Mouse (Mus musculus) liver, embryonic 16.5 days (tissue): Measurements from ENCODE around the gene Csgalnact2. TPM values are rescaled to one million over a fixed set of nuclear protein-coding genes. Genes with fewer than 3 reads are reported as not detected.

ENCODE experiments used
- ATAC-seq: fragments of 200-750 bp; cut with Nextera tagmentation; 2 replicates; pipeline ENCODE4 v1.8.0; 2017; ENCODE audit warnings: low read depth, mild to moderate bottlenecking, moderate number of reproducible peaks, moderate library complexity
- H3K27ac ChIP-seq: fragments of 300-500 bp; sonication (generic); 2 replicates; pipeline ENCODE4 v1.5.1; 2014; ENCODE audit warnings: mild to moderate bottlenecking, low read length
- H3K27me3 ChIP-seq: fragments of 300-500 bp; sonication (generic); 2 replicates; pipeline ENCODE4 v1.6.1; 2014; ENCODE audit warnings: low read depth, low read length, mixed read lengths; ENCODE audit not compliant: control insufficient read depth, insufficient read depth
- H3K36me3 ChIP-seq: fragments of 300-500 bp; sonication (generic); 2 replicates; pipeline ENCODE4 v1.6.1; 2014; ENCODE audit warnings: mild to moderate bottlenecking; ENCODE audit not compliant: control insufficient read depth, insufficient read depth
- H3K4me1 ChIP-seq: fragments of 300-500 bp; sonication (generic); 2 replicates; pipeline ENCODE4 v1.6.1; 2014; ENCODE audit warnings: low read depth, low read length, mixed read lengths; ENCODE audit not compliant: control insufficient read depth
- H3K4me2 ChIP-seq: fragments of 300-500 bp; sonication (generic); 2 replicates; pipeline ENCODE4 v1.6.1; 2014; ENCODE audit warnings: low read depth, low read length, mixed read lengths
- H3K4me3 ChIP-seq: fragments of 300-500 bp; sonication (generic); 2 replicates; pipeline ENCODE4 v1.5.1; 2014; ENCODE audit warnings: low read depth, mild to moderate bottlenecking, low read length
- H3K9ac ChIP-seq: fragments of 300-500 bp; sonication (generic); 2 replicates; pipeline ENCODE4 v1.6.1; 2014; ENCODE audit warnings: low read depth, low read length
- H3K9me3 ChIP-seq: fragments of 300-500 bp; sonication (generic); replicated peaks from 2 replicates; pipeline ENCODE4 v1.6.1; 2016; ENCODE audit warnings: low read length; ENCODE audit not compliant: control insufficient read depth
- WGBS: fragments of 180-500 bp; shearing (Covaris S2); extraction: QIAGEN DNeasy Blood & Tissue Kit; methylation state at CpG from one replicate; pipeline ENCODE4 v1.1.7; 2014; ENCODE audit not compliant: insufficient replicate concordance; 5-methylcytosine and 5-hydroxymethylcytosine counted together
- microRNA-seq: library from miRNA; unstranded; fragments of <30 nt; microRNA quantifications from one replicate; pipeline ENCODE4, GENCODE M21; 2016
- polyA plus RNA-seq: library from polyadenylated mRNA; unstranded; fragments of >200 nt; fragmentation: Nextera tagmentation; extraction: Ambion mirVana; gene quantifications from 2 replicates; pipeline ENCODE4 v1.2.1, GENCODE M21; 2015

Csgalnact2 gene
- polyA plus RNA-seq, 1 experiment from 2014 or later = 5.5 TPM

- Histone ChIP-seq H3K27ac (no peak overlapping the region), H3K36me3 (no peaks in the 10 kb centered on the region), H3K27me3 (peaks cover 29% of the 10 kb centered on the region), H3K4me1 (no peaks in the 10 kb centered on the region; the same call in 1 of the 2 replicates), H3K9me3 (no peaks in the 10 kb centered on the region), H3K9ac (no peak overlapping the region), H3K4me2 (no peak overlapping the region), H3K4me3 (no peak overlapping the region)
- 17% methylated on average over 7 of the region's 7 CpGs for WGBS
- no peak for ATAC-seq
Measured at GRCm38 (mm10) chr6:118064968-118065530, 73.9 kb downstream of the Csgalnact2 start.

GRCm38 (mm10) chr6:118063266-118063665, 75.7 kb downstream of the Csgalnact2 start:
- peaks cover 29% of the 10 kb centered on the region for H3K27me3 ChIP-seq
- WGBS = 40% methylated on average over 5 of the region's 5 CpGs

GRCm38 (mm10) chr6:118061266-118061665, 77.7 kb downstream of the Csgalnact2 start:
- Histone ChIP-seq H3K27me3 (peaks cover 15% of the 10 kb centered on the region), H3K4me3 (no peak overlapping the region), H3K9me3 (no peaks in the 10 kb centered on the region), H3K4me2 (no peak overlapping the region), H3K4me1 (no peaks in the 10 kb centered on the region), H3K9ac (no peak overlapping the region), H3K27ac (no peak overlapping the region), H3K36me3 (no peaks in the 10 kb centered on the region)
- 68% methylated on average over 4 of the region's 4 CpGs for WGBS
- no peak for ATAC-seq

More at GRCm38 (mm10) chr6:118063266-118063665, 75.7 kb downstream of the Csgalnact2 start:
- Histone ChIP-seq H3K9me3 (no peaks in the 10 kb centered on the region), H3K4me3 (no peak overlapping the region), H3K4me1 (no peaks in the 10 kb centered on the region; the same call in 1 of the 2 replicates), H3K4me2 (no peak overlapping the region), H3K9ac (no peak overlapping the region), H3K27ac (no peak overlapping the region), H3K36me3 (no peaks in the 10 kb centered on the region)
- no peak for ATAC-seq

Small RNAs within 50 kb of the gene (microRNA-seq; reads per million reads assigned to microRNA genes)
- not detected for gene Mir7044

Other genes starting within 250 kb of the Csgalnact2 start
- gene Hnrnpf, start 238.8 kb downstream of the Csgalnact2 start, polyA plus RNA-seq = 420 and 472 TPM in 2 replicates
- gene Fxyd4, start 201.4 kb downstream of the Csgalnact2 start, polyA plus RNA-seq = 0.30 TPM in 1 of 2 replicates, not detected in the other
- 0.04 and 0.06 TPM in 2 replicates for gene Rasgef1a, start 127.7 kb downstream of the Csgalnact2 start, polyA plus RNA-seq
- 0.02 and 0.13 TPM in 2 replicates for gene Ret, start 58.6 kb upstream of the Csgalnact2 start, polyA plus RNA-seq